Mouse (Mus musculus) ZHBTc4 (cell line): Measurements from ENCODE around the gene Fcgr2b.

Experiments used
- DNase-seq: peaks from one replicate; pipeline ENCODE4 v3.0.0-alpha.2; 2011; ENCODE audit warnings: low read depth, low spot score

Fcgr2b gene

DNA sequence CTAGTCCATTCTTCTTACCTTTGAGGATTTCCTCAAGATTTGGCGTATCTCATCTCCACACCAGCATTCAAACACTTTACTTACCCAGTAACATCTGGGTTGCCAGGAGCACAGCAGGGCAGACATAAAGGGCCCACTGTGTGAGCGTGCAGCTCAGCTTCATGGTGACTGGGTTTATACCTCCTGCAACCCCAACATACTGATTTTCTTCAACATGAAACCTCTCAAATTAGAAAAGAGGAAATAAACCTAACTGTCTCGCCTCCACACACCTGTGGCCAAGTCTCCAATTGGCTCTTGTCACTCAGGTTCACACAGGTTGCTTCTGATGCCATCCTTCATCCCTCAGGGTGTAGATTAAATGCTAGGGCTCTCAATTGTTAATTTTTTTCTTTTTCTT lies 49.0 kb downstream of the Fcgr2b start, which contains the start of gene Fcrla:
TSS of gene Fcrla (minus strand) at position 206 of the 400 bp plus-strand sequence.
- DNase-seq, result no peak

GRCm38 (mm10) chr1:170926941-170927340 lies 49.4 kb downstream of the Fcgr2b start:
- DNase-seq, result no peak

DNA sequence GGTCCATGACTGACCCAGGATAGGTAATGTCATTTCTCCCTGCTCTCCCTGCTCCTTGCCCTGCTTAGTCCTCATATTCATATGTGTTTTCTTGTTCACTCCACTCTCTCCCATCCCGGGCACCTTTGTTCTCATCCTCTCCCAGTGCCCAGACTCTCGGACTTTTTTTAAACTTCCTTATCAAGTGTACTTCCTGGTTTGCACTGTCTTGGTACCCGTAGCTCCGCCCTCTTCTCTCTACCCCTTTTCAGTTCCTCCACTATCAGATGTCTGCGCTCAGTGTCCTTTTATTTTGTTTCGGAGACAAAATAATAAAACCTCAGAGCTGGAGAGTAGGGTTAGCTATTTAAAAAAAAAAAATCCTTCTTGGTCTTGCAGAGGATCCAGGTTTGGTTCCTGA lies 51.9 kb downstream of the Fcgr2b start:
- DNase-seq, result no peak

DNA sequence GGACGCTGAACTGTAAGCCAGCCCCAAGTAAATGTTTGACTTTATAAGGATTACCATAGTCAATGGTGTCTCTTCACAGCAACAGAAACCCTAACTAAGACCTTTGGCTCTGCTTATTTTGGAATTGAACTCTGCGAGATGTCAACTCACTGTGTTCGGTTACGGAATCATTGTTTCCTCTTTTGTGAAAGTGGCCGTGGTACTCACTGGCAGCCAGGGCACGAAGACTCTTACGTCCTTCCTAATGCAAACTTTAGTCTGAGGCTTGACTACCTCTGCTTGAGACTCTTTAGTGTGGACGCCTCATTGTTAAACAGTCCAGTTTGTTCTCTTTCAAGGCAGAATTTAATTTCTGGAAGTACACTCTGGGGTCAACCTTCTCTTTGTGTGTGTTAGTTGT lies 57.0 kb downstream of the Fcgr2b start:
- no peak for DNase-seq

DNA sequence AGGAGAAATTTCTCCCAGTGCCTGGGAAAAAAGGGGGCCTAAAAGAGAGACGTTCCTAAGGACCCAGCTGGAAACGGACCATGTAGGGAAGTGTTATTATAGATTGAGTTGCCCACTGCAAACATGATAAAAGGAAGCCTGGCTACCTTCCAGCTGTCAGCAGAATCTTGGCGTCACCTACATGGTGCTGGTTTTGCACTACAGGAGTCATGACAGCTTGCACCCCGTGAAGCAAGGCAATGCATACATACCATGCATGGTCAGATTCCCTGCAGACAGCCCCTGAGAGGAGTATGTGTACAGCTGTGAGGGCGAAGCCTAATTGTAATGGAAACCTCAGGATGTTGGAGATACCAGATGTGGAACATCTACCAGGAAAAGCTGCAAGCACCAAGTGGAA lies 60.7 kb downstream of the Fcgr2b start:
- no peak for DNase-seq

GRCm38 (mm10) chr1:170912891-170913615 lies 63.3 kb downstream of the Fcgr2b start, which contains the start of gene Fcrlb:
TSS of gene Fcrlb (minus strand) at chr1:170912941.
- DNase-seq, result no peak

GRCm38 (mm10) chr1:170911907-170912660 lies 64.3 kb downstream of the Fcgr2b start:
- no peak for DNase-seq
